Mouse (Mus musculus): ENCODE results near the gene Trpm3. TPM values are rescaled to one million over a fixed set of nuclear protein-coding genes. Genes with fewer than 3 reads are reported as not detected.
"Not testable (repeated sequence)": the region's sequence is repeated elsewhere in the genome, so short reads cannot be mapped to it uniquely, and the experiment has no call there.

Trpm3 gene
- polyA plus RNA-seq, 1 experiment from 2014 or later = 0.04 TPM

- H3K79me2 ChIP-seq (ENCODE audit: inconsistent target) = no peaks in the 10 kb centered on the region
- H3K4me3 ChIP-seq (ENCODE audit: inconsistent target) = no peak overlapping the region
- no peak overlapping the region for H3K27ac ChIP-seq
- no peaks in the 10 kb centered on the region for H3K36me3 ChIP-seq (ENCODE audit: inconsistent target)
- no CpG with 5 or more reads among the region's 2 CpGs for WGBS (ENCODE audit: missing documents)
Measured at GRCm38 (mm10) chr19:23013695-23014094, 874.8 kb downstream of the Trpm3 start.

- no peaks in the 10 kb centered on the region for H3K79me2 ChIP-seq (ENCODE audit: inconsistent target)
- 53% methylated on average over 3 of the region's 3 CpGs for WGBS (ENCODE audit: missing documents)
- no peak overlapping the region for H3K27ac ChIP-seq
- no peak overlapping the region for H3K4me3 ChIP-seq (ENCODE audit: inconsistent target)
- no peaks in the 10 kb centered on the region for H3K36me3 ChIP-seq (ENCODE audit: inconsistent target)
Measured at GRCm38 (mm10) chr19:23015516-23015915, 876.7 kb downstream of the Trpm3 start.

- WGBS (ENCODE audit: missing documents) = 100% methylated on average over 1 of the region's 2 CpGs
- Histone ChIP-seq H3K27ac (no peak overlapping the region), H3K36me3 (ENCODE audit: inconsistent target) (no peaks in the 10 kb centered on the region), H3K4me3 (ENCODE audit: inconsistent target) (no peak overlapping the region), H3K79me2 (ENCODE audit: inconsistent target) (no peaks in the 10 kb centered on the region)
Measured at GRCm38 (mm10) chr19:23018186-23018727, 879.4 kb downstream of the Trpm3 start.

- Histone ChIP-seq H3K36me3 (ENCODE audit: inconsistent target) (no peaks in the 10 kb centered on the region), H3K4me3 (ENCODE audit: inconsistent target) (no peak overlapping the region), H3K27ac (no peak overlapping the region), H3K79me2 (ENCODE audit: inconsistent target) (no peaks in the 10 kb centered on the region)
- 97% methylated on average over 6 of the region's 6 CpGs for WGBS (ENCODE audit: missing documents)
Measured at GRCm38 (mm10) chr19:23022902-23023301, 884.1 kb downstream of the Trpm3 start.

- Histone ChIP-seq H3K4me3 (ENCODE audit: inconsistent target) (no peak overlapping the region), H3K36me3 (ENCODE audit: inconsistent target) (no peaks in the 10 kb centered on the region), H3K79me2 (ENCODE audit: inconsistent target) (no peaks in the 10 kb centered on the region), H3K27ac (no peak overlapping the region)
- 97% methylated on average over 7 of the region's 7 CpGs for WGBS (ENCODE audit: missing documents)
Measured at GRCm38 (mm10) chr19:23023316-23023960, 884.6 kb downstream of the Trpm3 start.

- Histone ChIP-seq H3K79me2 (ENCODE audit: inconsistent target) (no peaks in the 10 kb centered on the region), H3K36me3 (ENCODE audit: inconsistent target) (no peaks in the 10 kb centered on the region), H3K27ac (no peak overlapping the region), H3K4me3 (ENCODE audit: inconsistent target) (no peak overlapping the region)
- WGBS (ENCODE audit: missing documents) = 98% methylated on average over 3 of the region's 4 CpGs
Measured at GRCm38 (mm10) chr19:23024821-23025220, 886.0 kb downstream of the Trpm3 start.

- WGBS (ENCODE audit: missing documents) = 93% methylated on average over 7 of the region's 7 CpGs
Measured at GRCm38 (mm10) chr19:23026427-23026826, 887.6 kb downstream of the Trpm3 start.

GRCm38 (mm10) chr19:23028283-23028682 is 889.4 kb downstream of the Trpm3 start:
- no peak overlapping the region for H3K27ac ChIP-seq
- H3K4me3 ChIP-seq (ENCODE audit: inconsistent target) = no peak overlapping the region
- no peaks in the 10 kb centered on the region for H3K79me2 ChIP-seq (ENCODE audit: inconsistent target)
- WGBS (ENCODE audit: missing documents) = 38% methylated on average over 5 of the region's 5 CpGs
- no peaks in the 10 kb centered on the region for H3K36me3 ChIP-seq (ENCODE audit: inconsistent target)

More at GRCm38 (mm10) chr19:23026427-23026826, 887.6 kb downstream of the Trpm3 start:
- H3K36me3 ChIP-seq (ENCODE audit: inconsistent target) = no peaks in the 10 kb centered on the region
- no peaks in the 10 kb centered on the region for H3K79me2 ChIP-seq (ENCODE audit: inconsistent target)
- no peak overlapping the region for H3K4me3 ChIP-seq (ENCODE audit: inconsistent target)
- no peak overlapping the region for H3K27ac ChIP-seq

GRCm38 (mm10) chr19:23033343-23033742 is 894.5 kb downstream of the Trpm3 start:
- H3K4me3 ChIP-seq (ENCODE audit: inconsistent target); H3K79me2 ChIP-seq (ENCODE audit: inconsistent target); H3K27ac ChIP-seq; H3K36me3 ChIP-seq (ENCODE audit: inconsistent target): not testable (repeated sequence)
- 33% methylated on average over 1 of the region's 1 CpGs for WGBS (ENCODE audit: missing documents)

GRCm38 (mm10) chr19:23034117-23034516 is 895.3 kb downstream of the Trpm3 start:
- H3K36me3 ChIP-seq (ENCODE audit: inconsistent target) = no peaks in the 10 kb centered on the region
- no peak overlapping the region for H3K4me3 ChIP-seq (ENCODE audit: inconsistent target)
- no peaks in the 10 kb centered on the region for H3K79me2 ChIP-seq (ENCODE audit: inconsistent target)
- no peak overlapping the region for H3K27ac ChIP-seq
- 25% methylated on average over 5 of the region's 5 CpGs for WGBS (ENCODE audit: missing documents)

GRCm38 (mm10) chr19:23034933-23035332 is 896.1 kb downstream of the Trpm3 start:
- Histone ChIP-seq H3K79me2 (ENCODE audit: inconsistent target) (no peaks in the 10 kb centered on the region), H3K36me3 (ENCODE audit: inconsistent target) (no peaks in the 10 kb centered on the region), H3K27ac (no peak overlapping the region), H3K4me3 (ENCODE audit: inconsistent target) (no peak overlapping the region)
- WGBS (ENCODE audit: missing documents) = 95% methylated on average over 4 of the region's 4 CpGs

- WGBS (ENCODE audit: missing documents) = 98% methylated on average over 3 of the region's 3 CpGs
- no peak overlapping the region for H3K4me3 ChIP-seq (ENCODE audit: inconsistent target)
- no peaks in the 10 kb centered on the region for H3K79me2 ChIP-seq (ENCODE audit: inconsistent target)
- H3K27ac ChIP-seq = no peak overlapping the region
- no peaks in the 10 kb centered on the region for H3K36me3 ChIP-seq (ENCODE audit: inconsistent target)
Measured at GRCm38 (mm10) chr19:23035786-23036185, 896.9 kb downstream of the Trpm3 start.

GRCm38 (mm10) chr19:23036782-23037477 is 898.1 kb downstream of the Trpm3 start:
- no peaks in the 10 kb centered on the region for H3K79me2 ChIP-seq (ENCODE audit: inconsistent target)
- H3K27ac ChIP-seq = no peak overlapping the region
- no peaks in the 10 kb centered on the region for H3K36me3 ChIP-seq (ENCODE audit: inconsistent target)
- no peak overlapping the region for H3K4me3 ChIP-seq (ENCODE audit: inconsistent target)
- WGBS (ENCODE audit: missing documents) = 53% methylated on average over 11 of the region's 11 CpGs

- Histone ChIP-seq H3K79me2 (ENCODE audit: inconsistent target) (no peaks in the 10 kb centered on the region), H3K27ac (no peak overlapping the region), H3K36me3 (ENCODE audit: inconsistent target) (no peaks in the 10 kb centered on the region), H3K4me3 (ENCODE audit: inconsistent target) (no peak overlapping the region)
- WGBS (ENCODE audit: missing documents) = 96% methylated on average over 14 of the region's 14 CpGs
Measured at GRCm38 (mm10) chr19:23037499-23037898, 898.7 kb downstream of the Trpm3 start.

GRCm38 (mm10) chr19:23038321-23038720 is 899.5 kb downstream of the Trpm3 start:
- Histone ChIP-seq H3K36me3 (ENCODE audit: inconsistent target) (no peaks in the 10 kb centered on the region), H3K79me2 (ENCODE audit: inconsistent target) (no peaks in the 10 kb centered on the region), H3K4me3 (ENCODE audit: inconsistent target) (no peak overlapping the region), H3K27ac (no peak overlapping the region)
- WGBS (ENCODE audit: missing documents) = 91% methylated on average over 2 of the region's 2 CpGs
